Mouse (Mus musculus) A20 (cell line): ENCODE data around the gene Gck.

ENCODE experiments used
- DNase-seq: peaks from one replicate; pipeline ENCODE4 v3.0.0-alpha.2; 2011; ENCODE audit warnings: low read depth, low spot score

Gck gene

GRCm38 (mm10) chr11:5908642-5909041, 41.2 kb downstream of the Gck start:
- DNase-seq: no peak

- no peak for DNase-seq
These were observed 42.8 kb downstream of the Gck start for GRCm38 (mm10) chr11:5907096-5907495.

- DNase-seq: no peak
These were observed 43.9 kb downstream of the Gck start for GRCm38 (mm10) chr11:5905778-5906518.

DNA sequence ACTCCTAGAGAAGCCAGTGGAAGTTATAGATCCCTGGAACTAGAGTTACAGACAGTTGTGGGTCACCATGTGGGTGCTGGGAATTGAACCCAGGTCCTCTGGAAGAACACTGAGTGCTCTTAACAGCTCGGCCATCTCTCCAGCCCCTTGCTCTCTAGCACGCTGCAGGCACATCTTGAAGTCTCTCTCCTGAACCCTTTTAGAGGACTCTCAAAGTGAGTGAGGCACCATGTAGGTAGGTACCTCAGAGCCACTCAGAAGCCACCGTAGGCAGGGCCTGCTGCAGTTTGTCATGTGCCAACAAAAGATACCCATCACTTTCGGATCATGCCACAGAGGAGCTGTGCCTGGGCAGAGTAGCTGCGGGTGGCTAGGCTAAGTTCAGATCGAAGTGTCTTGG, 45.0 kb downstream of the Gck start:
- DNase-seq: no peak

DNA sequence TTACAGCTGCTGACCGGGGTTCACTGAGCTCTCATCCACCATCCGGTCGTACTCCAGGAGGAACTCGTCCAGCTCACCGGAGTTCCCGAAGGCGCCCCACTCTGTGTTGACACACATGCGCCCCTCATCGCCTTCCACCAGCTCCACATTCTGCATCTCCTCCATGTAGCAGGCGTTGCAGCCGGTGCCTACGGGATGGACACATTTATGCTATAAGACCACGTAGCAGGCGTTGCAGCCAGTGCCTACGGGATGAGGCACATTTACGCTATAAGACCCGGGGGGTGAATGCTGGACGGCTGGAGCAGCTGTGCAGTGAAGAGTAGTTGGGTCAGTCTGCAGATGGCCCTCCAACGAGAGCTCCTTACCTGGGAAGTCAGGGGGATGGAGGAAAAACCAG, 45.5 kb downstream of the Gck start:
- no peak for DNase-seq

- DNase-seq: no peak
These were observed 46.0 kb downstream of the Gck start for GRCm38 (mm10) chr11:5903844-5904243.

GRCm38 (mm10) chr11:5902390-5902789, 47.5 kb downstream of the Gck start:
- DNase-seq: no peak

DNA sequence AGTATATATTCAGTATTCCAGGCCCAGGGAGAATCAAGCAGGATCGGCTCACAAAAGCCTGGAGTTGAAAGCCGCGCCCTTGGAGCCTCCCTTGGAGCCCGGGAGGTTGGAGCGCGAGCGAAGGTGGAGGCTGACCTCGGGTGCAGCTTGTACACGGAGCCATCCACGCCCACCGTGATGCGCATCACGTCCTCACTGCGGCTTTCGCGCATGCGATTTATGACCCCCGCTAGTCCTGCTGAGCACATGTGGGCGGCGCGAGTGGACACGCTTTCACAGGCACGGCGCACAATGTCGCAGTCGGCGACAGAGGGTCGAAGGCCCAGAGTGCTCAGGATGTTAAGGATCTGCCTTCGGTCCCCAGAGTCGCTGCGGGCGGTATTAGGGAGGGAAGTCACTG, 47.9 kb downstream of the Gck start:
- no peak for DNase-seq

- DNase-seq: no peak
These were observed 48.6 kb downstream of the Gck start for GRCm38 (mm10) chr11:5901320-5901719.

GRCm38 (mm10) chr11:5899286-5899685, 50.6 kb downstream of the Gck start:
- DNase-seq: no peak

GRCm38 (mm10) chr11:5898531-5898930, 51.4 kb downstream of the Gck start, which contains the start of gene Myl7:
Gene Myl7 (minus strand): TSS chr11:5898782.
- DNase-seq: no peak

DNA sequence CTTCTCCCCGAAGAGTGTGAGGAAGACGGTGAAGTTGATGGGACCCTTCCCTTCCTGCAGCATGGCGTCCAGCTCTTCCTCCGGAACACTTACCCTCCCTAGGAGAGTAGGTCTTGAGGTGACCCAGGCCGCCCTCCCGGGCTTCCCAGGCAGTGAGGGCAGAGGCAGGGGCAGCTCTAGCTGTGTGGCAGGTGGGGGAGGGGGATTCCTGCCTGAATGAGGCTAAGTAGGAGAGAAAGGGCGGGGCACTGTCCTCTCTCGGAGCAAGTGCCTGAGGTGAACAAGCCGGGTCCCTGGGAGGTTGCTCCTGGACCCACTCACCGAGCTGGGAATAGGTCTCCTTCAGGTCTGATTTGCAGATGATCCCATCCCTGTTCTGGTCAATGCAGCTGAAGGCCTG, 52.0 kb downstream of the Gck start:
- no peak for DNase-seq

DNA sequence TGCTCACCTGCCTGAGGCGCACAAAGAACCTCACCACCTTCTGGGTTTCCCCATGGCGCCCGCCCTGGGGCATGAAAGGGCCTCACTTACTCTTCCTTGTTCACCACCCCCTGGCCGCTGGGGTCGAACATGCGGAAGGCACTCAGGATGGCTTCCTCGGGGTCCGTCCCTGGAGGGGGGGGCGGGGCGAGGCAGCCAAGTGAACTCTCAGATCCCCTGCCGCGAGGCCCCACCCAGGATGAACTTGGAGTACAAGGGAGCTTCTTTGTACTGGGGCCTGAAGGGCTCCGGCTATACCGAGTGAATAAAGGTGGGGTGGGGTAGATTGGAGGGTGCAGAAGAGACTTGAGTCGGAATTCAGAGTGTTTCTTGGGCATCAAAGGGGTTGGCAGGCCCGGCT, 52.7 kb downstream of the Gck start:
- DNase-seq: no peak

DNA sequence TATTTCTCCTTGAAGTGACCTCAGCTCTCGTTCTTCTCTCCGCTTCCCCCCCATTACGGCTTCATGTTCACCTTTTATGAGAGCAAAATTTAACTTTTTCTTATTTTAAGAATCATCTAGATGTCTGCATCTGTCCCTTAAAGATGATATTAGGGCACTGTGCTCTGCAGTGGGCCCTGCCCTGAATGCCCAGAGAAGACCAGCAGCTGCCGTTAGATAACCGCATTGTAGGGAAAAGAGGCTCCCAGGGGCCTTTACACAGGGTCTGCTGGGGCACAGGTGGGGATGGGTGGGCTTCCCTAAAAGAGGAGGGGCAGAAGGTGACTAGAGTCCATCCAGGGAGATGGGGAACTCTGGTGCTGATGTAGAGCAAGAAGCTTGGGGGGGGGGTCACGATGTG, 56.1 kb downstream of the Gck start:
- DNase-seq: no peak

GRCm38 (mm10) chr11:5892810-5893368, 57.0 kb downstream of the Gck start:
- DNase-seq: no peak

GRCm38 (mm10) chr11:5892151-5892591, 57.7 kb downstream of the Gck start:
- DNase-seq: peak; percentile 62

GRCm38 (mm10) chr11:5888563-5888962, 61.3 kb downstream of the Gck start:
- DNase-seq: peak; percentile 22

DNA sequence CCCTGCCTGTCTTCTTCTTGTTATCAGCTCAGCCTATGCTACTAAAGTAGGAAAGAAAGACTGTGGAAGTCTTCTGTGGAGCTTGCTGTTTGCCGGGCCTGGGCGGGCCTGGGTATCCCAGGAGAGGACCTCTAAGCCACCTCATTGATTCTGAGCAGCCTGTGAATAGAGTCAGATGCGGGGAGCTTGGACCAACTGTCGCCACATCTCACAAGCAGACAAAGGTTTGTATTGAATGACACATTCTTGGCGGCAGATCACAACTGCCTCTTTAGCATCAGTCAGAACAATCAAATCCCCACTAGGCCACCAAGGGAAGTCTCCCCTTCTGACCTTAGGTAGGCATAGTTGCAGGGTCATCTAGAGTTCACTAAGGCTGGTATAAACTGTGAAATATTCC, 62.6 kb downstream of the Gck start:
- no peak for DNase-seq

GRCm38 (mm10) chr11:5886187-5886586, 63.7 kb downstream of the Gck start:
- peak; percentile 49 for DNase-seq

DNA sequence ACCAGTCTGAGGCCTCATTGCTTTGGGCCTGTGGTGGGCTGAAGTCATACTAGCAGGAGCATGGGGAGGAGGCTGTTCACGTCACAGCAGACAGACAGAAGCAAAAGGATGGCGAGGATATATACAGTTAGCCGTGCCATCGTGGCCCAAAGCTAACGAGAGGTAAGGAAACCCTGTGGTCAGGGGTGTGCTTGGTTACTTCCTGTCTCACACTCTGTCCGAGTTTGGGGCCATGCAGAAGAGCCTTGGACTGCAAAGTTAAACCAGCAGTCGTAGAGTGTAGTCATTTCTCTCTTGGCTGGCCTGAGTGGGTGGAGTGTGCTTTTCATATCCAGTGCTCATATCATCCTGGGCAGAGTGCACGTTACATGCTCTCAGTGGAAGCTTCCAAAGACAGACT, 67.4 kb downstream of the Gck start:
- no peak for DNase-seq

GRCm38 (mm10) chr11:5879905-5880304, 70.0 kb downstream of the Gck start:
- peak; percentile 87 for DNase-seq

GRCm38 (mm10) chr11:5878661-5879060, 71.2 kb downstream of the Gck start:
- no peak for DNase-seq

DNA sequence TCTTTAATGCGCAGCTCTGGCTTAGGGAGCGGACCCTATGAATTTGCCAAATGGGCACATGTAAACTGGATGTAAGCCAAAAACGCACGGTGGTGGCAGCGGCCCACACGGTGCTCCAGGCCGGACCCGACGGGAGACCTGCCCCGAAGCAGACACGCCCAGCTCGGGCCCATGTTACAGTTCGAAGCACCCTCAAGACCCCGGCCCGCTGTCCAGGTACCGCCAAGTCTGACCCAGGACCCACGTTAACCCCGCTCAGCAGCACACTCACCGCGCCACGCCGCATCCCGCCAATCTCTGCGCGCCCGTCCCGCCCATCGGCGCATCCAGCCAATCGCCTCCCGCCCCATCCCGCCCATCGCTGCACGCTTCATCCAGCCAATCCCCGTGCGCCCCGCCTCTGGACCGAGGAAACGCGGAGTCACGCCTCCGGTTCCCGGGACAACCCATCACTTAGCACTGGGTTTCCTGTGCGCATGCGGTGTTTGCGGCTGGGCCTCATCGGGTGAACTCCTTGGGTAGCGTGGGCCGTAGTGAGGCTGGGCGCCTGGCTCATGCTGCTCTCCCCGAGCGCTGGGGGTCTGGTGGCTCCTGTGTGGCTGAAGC, 71.9 kb downstream of the Gck start, which contains the start of gene Pold2:
TSS of gene Pold2 (minus strand) at position 372 of the 606 bp plus-strand sequence.
- peak; percentile 99 for DNase-seq
